Mouse (Mus musculus): ENCODE results near the gene Gsc. TPM values are rescaled to one million over a fixed set of nuclear protein-coding genes. Genes with fewer than 3 reads are reported as not detected.

Gene Gsc
- polyA plus RNA-seq, 1 experiment from 2014 or later = not detected

DNA sequence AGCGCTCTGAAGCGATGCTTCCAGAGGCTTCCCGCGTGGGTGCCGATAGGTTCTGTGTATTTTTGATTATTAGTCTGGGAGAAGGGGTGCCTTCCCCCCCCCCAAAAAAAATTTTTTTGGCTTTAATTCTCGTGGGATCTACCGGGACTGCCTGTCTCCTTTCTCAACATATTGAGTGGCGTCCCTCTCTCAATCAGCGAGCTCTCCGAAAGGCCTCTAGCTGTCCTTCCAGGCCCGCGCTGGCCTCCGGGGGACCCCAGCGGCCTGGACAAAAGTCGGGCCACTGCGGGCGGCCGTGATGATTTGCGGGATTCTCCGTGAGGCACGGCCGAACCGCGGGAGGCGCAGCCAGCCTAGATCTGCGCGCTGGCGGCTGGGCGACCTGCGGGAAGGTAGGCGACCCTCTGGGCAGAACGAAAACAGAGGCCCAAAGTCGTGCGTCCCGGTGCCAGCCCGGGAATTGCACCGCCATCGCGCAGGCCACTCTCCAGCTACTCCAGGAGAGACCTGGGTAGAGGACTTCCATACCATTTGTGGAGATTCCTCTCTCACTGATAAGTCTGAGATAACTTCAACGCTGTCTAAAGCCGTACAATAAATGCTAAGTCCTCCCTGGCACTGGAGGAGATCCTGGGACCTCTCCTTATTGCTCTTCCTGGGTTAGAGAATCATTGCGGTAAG, 1.2 kb upstream of the Gsc start:
- Histone ChIP-seq H3K9me3 (replicated peaks) (no peaks in the 10 kb centered on the region), H3K4me3 (replicated peaks) (peak overlapping the region; percentile 1; the same call in 1 of the 2 replicates), H3K27ac (no peak overlapping the region), H3K36me3 (no peaks in the 10 kb centered on the region), H3K4me2 (peak overlapping the region; percentile 29; the same call in 1 of the 2 replicates), H3K9ac (no peak overlapping the region), H3K27me3 (peaks cover 97% of the 10 kb centered on the region), H3K4me1 (peaks cover 39% of the 10 kb centered on the region)
- WGBS = 1% methylated on average over 42 of the region's 42 CpGs
- ATAC-seq (replicated peaks; ENCODE audit: low FRiP score) = no peak

DNA sequence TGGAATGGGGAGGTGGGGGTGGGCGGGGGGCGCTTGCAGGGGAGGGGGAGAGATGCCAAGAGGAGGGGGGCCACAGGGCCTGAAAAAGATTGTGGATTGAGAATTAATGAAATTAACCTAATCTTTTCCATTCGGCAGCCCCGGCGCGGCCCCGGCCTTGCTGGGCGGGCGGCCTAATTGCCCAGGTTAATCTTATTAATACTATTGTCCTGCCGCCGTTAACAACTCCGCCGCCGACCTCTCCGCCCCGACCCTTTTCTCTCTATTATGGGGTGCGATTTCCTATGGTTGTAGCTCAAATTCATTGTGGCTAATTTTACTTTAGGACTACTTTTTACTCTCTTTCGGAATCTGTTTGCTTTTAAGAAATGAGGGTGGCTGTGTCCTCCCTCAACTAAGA, 362 bp upstream of the Gsc start:
- no peaks in the 10 kb centered on the region for H3K36me3 ChIP-seq
- H3K27me3 ChIP-seq = peaks cover 100% of the 10 kb centered on the region
- no peak for ATAC-seq (replicated peaks; ENCODE audit: low FRiP score)
- no peak overlapping the region for H3K27ac ChIP-seq
- peak overlapping the region; percentile 58 for H3K4me3 ChIP-seq (replicated peaks)
- no peaks in the 10 kb centered on the region for H3K9me3 ChIP-seq (replicated peaks)
- no peak overlapping the region for H3K9ac ChIP-seq
- peaks cover 42% of the 10 kb centered on the region for H3K4me1 ChIP-seq
- under 1% methylated on average over 17 of the region's 18 CpGs for WGBS
- peak overlapping the region; percentile 94 for H3K4me2 ChIP-seq

DNA sequence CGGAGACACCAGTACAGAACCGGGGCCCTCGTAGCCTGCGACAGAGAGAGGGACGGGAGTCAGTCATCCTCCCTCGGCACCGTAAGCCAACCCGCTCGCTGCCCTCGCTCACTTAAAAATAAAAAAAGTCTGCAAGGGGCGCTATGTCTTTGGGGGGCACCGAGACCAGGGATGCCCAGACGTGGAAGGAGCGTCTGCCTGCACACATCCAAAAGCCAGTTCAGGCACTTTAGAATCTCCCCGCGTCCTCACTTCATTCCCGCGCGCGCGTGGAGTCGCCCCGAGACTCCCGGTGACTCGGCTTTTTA, 958 bp downstream of the Gsc start:
- ATAC-seq (replicated peaks; ENCODE audit: low FRiP score) = no peak
- no peaks in the 10 kb centered on the region for H3K36me3 ChIP-seq
- WGBS = 1% methylated on average over 25 of the region's 25 CpGs
- peak overlapping the region; percentile 58 for H3K4me3 ChIP-seq (replicated peaks)
- peaks cover 98% of the 10 kb centered on the region for H3K27me3 ChIP-seq
- H3K4me1 ChIP-seq = peaks cover 47% of the 10 kb centered on the region
- H3K4me2 ChIP-seq = peak overlapping the region; percentile 94
- no peak overlapping the region for H3K27ac ChIP-seq
- no peak overlapping the region for H3K9ac ChIP-seq
- H3K9me3 ChIP-seq (replicated peaks) = no peaks in the 10 kb centered on the region

DNA sequence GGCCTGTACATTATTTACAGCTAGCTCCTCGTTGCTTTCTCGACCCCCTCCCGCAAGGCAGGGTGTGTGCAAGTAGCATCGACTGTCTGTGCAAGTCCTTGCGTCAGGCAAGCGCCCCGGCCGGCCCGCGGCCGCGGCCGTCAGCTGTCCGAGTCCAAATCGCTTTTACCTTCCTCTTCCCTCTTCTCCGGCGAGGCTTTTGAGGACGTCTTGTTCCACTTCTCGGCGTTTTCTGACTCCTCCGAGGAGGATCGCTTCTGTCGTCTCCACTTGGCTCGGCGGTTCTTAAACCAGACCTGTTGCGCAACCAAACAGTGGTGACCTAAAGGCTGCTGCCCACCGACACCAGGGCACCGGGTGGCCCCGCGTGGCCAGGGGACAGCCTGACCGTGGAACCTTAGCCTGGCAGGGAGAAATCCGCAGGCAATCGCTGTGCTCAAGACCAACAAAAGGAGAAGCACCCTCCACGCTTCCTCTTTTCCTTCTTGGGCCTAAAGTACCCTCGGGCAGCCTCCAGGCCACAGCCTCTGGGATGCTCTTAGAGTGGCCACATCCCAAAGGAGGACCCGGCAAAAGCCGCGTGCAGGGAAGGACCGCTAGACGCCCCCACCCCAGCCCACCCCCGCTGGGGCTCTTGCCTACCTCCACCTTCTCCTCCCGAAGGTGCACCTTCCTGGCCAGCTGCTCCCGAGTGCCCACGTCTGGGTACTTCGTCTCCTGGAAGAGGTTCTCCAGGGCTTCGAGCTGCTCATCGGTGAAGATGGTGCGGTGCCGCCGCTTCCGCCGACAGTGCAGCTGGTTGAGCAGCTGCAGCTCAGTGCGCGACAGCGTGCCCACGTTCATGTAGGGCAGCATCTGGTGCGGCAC, 1.5 kb downstream of the Gsc start:
- Histone ChIP-seq H3K9me3 (replicated peaks) (no peaks in the 10 kb centered on the region), H3K4me3 (replicated peaks) (peak overlapping the region; percentile 58), H3K4me1 (peaks cover 50% of the 10 kb centered on the region), H3K27me3 (peaks cover 96% of the 10 kb centered on the region), H3K27ac (no peak overlapping the region), H3K9ac (no peak overlapping the region), H3K4me2 (peak overlapping the region; percentile 94), H3K36me3 (no peaks in the 10 kb centered on the region)
- 2% methylated on average over 57 of the region's 57 CpGs for WGBS
- no peak for ATAC-seq (replicated peaks; ENCODE audit: low FRiP score)

DNA sequence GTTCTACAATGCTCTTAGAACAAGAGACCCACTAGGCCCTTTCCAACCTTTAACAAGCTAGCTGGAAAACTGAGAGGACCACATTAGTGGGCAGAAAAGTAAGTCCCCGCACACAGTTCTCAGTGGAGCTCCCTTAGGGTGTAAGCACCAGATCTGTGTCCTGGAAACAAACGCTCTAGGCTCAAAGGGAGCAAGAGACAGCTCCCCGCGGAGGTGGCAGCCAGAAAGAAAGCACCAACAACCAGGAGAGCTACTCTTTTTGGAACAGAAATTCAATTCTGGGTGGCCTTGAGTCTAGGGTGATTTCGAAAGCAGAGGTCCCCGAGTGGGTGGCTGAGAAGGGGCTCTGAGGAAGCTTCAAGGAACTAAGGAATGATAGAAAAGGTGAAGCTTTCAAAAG, 2.5 kb downstream of the Gsc start:
- Histone ChIP-seq H3K27me3 (peaks cover 95% of the 10 kb centered on the region), H3K4me2 (no peak overlapping the region), H3K4me1 (peaks cover 45% of the 10 kb centered on the region), H3K36me3 (no peaks in the 10 kb centered on the region), H3K27ac (no peak overlapping the region), H3K9me3 (replicated peaks) (no peaks in the 10 kb centered on the region), H3K4me3 (replicated peaks) (no peak overlapping the region), H3K9ac (no peak overlapping the region)
- 22% methylated on average over 6 of the region's 6 CpGs for WGBS
- no peak for ATAC-seq (replicated peaks; ENCODE audit: low FRiP score)

DNA sequence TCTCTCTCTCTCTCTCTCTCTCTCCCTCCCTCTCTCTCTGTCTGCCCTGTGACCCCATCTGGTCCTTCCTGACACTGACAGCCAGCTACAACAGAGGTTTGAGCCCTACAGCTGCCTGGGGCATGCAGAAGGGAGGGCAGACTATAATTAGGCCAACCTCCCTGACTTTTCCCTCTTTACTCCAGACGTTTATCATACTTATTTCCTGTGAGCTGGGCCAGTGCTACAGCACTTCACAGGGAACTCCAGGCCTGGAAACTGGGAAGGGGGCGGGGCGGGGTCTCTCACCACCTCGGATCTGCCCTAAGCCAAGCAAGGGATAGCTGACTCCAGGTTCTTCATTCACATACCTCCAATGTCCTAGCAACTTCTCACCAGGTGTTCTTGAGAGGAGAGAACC, 4.3 kb downstream of the Gsc start:
- Histone ChIP-seq H3K27ac (no peak overlapping the region), H3K4me2 (no peak overlapping the region), H3K4me3 (replicated peaks) (no peak overlapping the region), H3K27me3 (peaks cover 86% of the 10 kb centered on the region), H3K4me1 (peaks cover 37% of the 10 kb centered on the region), H3K9ac (no peak overlapping the region), H3K36me3 (no peaks in the 10 kb centered on the region), H3K9me3 (replicated peaks) (no peaks in the 10 kb centered on the region)
- WGBS = 4% methylated on average over 4 of the region's 4 CpGs
- no peak for ATAC-seq (replicated peaks; ENCODE audit: low FRiP score)

DNA sequence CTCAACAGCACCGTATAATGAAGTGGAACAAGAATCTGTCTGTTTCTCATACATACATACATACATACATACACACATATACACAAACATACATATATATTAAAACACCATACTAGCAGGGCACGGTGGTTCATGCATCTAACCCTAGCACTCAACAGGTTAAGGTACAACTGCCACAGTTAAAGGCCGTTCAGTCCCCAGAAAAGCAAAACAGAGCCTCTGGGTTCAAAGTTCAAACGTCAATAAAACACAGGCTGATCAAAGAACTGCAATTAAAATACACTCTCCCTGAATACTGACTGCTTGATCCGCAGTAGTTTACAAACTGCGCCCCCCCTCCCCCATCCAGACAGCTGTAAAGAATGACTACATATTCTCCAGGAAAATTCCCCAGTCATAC, 5.8 kb downstream of the Gsc start:
- peaks cover 24% of the 10 kb centered on the region for H3K4me1 ChIP-seq
- peaks cover 75% of the 10 kb centered on the region for H3K27me3 ChIP-seq
- no peak overlapping the region for H3K4me3 ChIP-seq (replicated peaks)
- no peak overlapping the region for H3K9ac ChIP-seq
- 20% methylated on average over 6 of the region's 6 CpGs for WGBS
- no peaks in the 10 kb centered on the region for H3K9me3 ChIP-seq (replicated peaks)
- no peaks in the 10 kb centered on the region for H3K36me3 ChIP-seq
- ATAC-seq (replicated peaks; ENCODE audit: low FRiP score) = 0 out of 2 replicates have a peak, but pooled peaks have one; percentile 19
- no peak overlapping the region for H3K27ac ChIP-seq
- H3K4me2 ChIP-seq = no peak overlapping the region

DNA sequence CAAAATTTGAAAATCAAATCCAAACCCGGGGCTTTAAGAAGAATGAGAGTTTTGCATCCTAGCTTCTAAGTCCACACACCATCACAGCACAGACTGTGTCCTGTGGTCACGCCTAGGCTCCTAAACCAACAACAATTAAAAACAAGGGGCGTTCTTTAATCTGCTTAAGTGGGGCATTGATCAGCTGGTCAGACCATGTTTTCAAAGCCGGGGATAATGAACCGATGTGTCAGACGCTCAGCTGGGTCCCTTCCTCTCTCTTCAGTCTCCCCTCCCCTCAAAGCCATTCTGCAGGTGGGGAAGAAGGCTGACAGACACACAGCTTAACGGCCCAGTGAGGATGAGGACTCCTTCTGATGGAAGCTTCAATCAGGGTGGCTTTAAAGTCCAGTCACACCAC, 6.2 kb downstream of the Gsc start:
- H3K4me2 ChIP-seq = no peak overlapping the region
- H3K36me3 ChIP-seq = no peaks in the 10 kb centered on the region
- no peak overlapping the region for H3K27ac ChIP-seq
- H3K9ac ChIP-seq = no peak overlapping the region
- H3K9me3 ChIP-seq (replicated peaks) = no peaks in the 10 kb centered on the region
- ATAC-seq (replicated peaks; ENCODE audit: low FRiP score) = no peak
- WGBS = 26% methylated on average over 7 of the region's 7 CpGs
- H3K4me3 ChIP-seq (replicated peaks) = no peak overlapping the region
- peaks cover 20% of the 10 kb centered on the region for H3K4me1 ChIP-seq
- H3K27me3 ChIP-seq = peaks cover 74% of the 10 kb centered on the region

DNA sequence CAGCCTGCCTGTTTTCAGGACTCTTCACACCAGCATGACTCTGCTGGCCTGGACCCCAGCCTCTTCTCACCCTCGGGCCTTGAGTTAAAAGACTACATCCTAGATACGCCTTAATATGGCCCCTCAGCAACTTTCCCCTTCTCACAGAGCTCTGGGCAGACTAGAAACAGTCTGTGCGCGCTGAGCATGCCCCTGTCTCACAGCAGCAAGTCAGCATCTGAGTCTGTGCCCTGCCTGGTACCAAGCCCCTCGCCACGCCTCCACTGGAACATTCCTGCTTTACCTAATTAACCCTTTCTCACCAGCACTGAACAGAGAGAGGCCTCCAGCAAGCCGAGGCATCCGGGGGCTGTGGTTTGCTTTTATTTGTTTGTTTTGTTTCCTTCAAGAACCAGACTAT, 11.8 kb downstream of the Gsc start:
- no peak overlapping the region for H3K9ac ChIP-seq
- no peaks in the 10 kb centered on the region for H3K9me3 ChIP-seq (replicated peaks)
- 25% methylated on average over 8 of the region's 8 CpGs for WGBS
- H3K27ac ChIP-seq = no peak overlapping the region
- no peak overlapping the region for H3K4me3 ChIP-seq (replicated peaks)
- H3K4me1 ChIP-seq = 0 out of 2 replicates have a peak, but pooled peaks cover 7% of the 10 kb centered on the region
- no peak for ATAC-seq (replicated peaks; ENCODE audit: low FRiP score)
- no peaks in the 10 kb centered on the region for H3K36me3 ChIP-seq
- no peak overlapping the region for H3K4me2 ChIP-seq
- peaks cover 35% of the 10 kb centered on the region for H3K27me3 ChIP-seq

DNA sequence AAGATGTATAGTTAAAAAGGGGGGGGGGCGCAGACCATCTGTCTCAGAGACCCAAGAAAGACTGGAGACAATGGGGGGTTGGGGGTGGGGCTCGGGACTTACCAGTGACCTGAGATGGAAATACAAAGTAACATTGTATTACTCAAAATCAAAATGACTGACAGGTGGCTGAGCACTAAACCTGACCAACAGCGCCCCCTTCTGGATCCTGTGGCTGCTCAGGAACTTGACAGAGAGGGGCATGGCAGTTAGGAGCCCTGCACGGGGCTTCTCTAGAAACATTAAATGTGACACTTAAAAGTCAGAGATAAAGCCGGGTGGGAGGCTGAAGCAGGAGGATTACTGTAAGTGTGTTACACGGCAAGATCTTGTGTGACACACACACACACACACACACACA, 13.8 kb downstream of the Gsc start:
- Histone ChIP-seq H3K4me2 (no peak overlapping the region), H3K27ac (no peak overlapping the region), H3K9me3 (replicated peaks) (no peaks in the 10 kb centered on the region), H3K9ac (no peak overlapping the region), H3K4me3 (replicated peaks) (no peak overlapping the region), H3K27me3 (peaks cover 22% of the 10 kb centered on the region; the same call in 1 of the 2 replicates), H3K4me1 (0 out of 2 replicates have a peak, but pooled peaks cover 7% of the 10 kb centered on the region), H3K36me3 (no peaks in the 10 kb centered on the region)
- WGBS = 64% methylated on average over 6 of the region's 6 CpGs
- ATAC-seq (replicated peaks; ENCODE audit: low FRiP score) = no peak

DNA sequence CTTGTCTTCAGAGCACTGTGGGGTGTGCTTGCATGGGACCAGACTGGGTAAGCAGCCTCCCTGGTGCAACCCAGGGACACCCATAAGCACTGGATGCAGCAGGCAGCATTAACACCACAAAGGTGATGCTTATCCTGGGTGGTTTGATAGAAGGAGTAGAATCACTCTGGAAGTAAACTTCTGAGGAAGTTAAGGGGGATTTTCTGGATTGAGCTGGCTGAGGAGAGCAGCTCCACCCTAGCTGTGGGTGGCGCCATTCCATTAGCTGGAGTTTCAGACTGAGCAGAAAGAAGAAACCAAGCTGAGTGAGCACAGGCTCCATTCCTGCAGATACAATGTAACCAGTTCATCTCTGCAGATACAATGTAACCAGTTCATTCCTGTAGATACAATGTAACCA, 20.1 kb downstream of the Gsc start:
- Histone ChIP-seq H3K4me1 (0 out of 2 replicates have a peak, but pooled peaks cover 4% of the 10 kb centered on the region), H3K9me3 (replicated peaks) (no peaks in the 10 kb centered on the region), H3K27me3 (0 out of 2 replicates have a peak, but pooled peaks cover 5% of the 10 kb centered on the region), H3K4me3 (replicated peaks) (no peak overlapping the region), H3K36me3 (no peaks in the 10 kb centered on the region), H3K27ac (no peak overlapping the region), H3K9ac (no peak overlapping the region), H3K4me2 (no peak overlapping the region)
- ATAC-seq (replicated peaks; ENCODE audit: low FRiP score) = no peak
- 65% methylated on average over 1 of the region's 1 CpGs for WGBS

DNA sequence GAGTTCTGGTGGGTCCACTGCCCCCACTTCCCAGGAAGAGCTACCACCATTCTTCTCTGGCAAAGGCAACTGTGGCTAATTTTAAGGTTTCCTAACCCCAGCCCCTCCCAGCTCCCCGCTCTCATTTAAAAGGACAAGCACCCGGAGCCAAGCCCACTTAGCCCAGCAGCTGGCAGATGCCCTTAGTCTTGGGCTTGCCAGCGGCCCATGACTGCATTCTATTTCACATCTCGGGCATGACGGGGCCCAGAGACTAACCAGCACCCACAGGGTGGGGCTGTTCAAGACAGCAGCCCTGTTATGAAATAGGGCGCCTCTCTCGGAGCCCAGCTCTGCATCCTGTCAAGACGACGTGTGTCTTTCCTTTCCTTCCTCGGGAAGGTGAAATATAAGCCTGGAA, 22.9 kb downstream of the Gsc start:
- Histone ChIP-seq H3K4me2 (no peak overlapping the region), H3K9ac (no peak overlapping the region)

More for the DNA sequence above, 22.9 kb downstream of the Gsc start:
- 39% methylated on average over 10 of the region's 10 CpGs for WGBS
- H3K36me3 ChIP-seq = no peaks in the 10 kb centered on the region
- 0 out of 2 replicates have a peak, but pooled peaks cover 4% of the 10 kb centered on the region for H3K4me1 ChIP-seq
- H3K27me3 ChIP-seq = 0 out of 2 replicates have a peak, but pooled peaks cover 5% of the 10 kb centered on the region
- no peak for ATAC-seq (replicated peaks; ENCODE audit: low FRiP score)
- no peaks in the 10 kb centered on the region for H3K9me3 ChIP-seq (replicated peaks)
- H3K4me3 ChIP-seq (replicated peaks) = no peak overlapping the region
- H3K27ac ChIP-seq = no peak overlapping the region

Data from kidney, embryonic 15.5 days (tissue).